Mouse (Mus musculus) cerebellum, adult 9-10 months (tissue): ENCODE measurements around the gene Gm48552.

Experiments used
- DNase-seq: peaks from one replicate; pipeline ENCODE4 v3.0.0; 2022

Gene Gm48552

GRCm38 (mm10) chr10:81421041-81421796 lies 32.4 kb downstream of the Gm48552 start:
- peak; percentile 45 for DNase-seq

- no peak for DNase-seq
These were observed 32.9 kb downstream of the Gm48552 start for GRCm38 (mm10) chr10:81421797-81422100.

GRCm38 (mm10) chr10:81422191-81422590 lies 33.4 kb downstream of the Gm48552 start:
- peak; percentile 63 for DNase-seq

GRCm38 (mm10) chr10:81422661-81423217 lies 33.9 kb downstream of the Gm48552 start:
- peak; percentile 42 for DNase-seq

DNA sequence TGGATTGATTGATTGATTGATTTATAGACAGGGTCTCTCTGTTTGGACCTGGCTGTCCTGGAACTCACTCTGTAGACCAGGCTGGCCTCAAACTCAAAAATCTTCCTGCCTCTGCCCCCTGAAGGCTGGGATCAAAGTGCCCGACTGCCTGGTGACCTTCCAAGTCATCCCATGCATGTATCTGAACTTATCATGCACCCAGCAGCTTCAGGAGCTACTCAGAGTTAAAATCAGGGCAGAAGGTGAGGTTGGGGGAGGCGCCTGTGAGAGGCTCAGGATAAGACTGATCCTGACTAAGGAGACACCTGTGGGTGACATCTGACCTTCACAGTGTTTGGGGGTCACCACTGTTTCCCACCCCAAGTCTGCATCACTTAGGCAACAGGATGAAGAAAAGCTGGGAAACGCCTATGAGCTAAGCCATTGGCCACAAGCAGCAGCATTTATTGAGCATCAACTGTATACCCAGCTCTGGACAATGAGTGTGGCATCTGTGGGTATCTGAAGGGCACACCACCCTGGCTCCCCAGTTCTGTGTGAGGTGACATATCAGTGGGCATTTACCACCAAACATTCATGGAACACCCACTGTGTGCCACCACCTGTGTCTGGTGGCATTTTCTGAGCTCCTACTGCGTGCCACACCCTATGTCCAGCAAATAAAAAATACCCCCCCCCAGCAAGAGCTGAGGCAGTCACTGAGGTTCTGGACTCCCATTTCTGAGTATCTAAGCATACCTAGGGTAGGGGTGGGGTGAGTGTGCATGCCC lies 34.9 kb downstream of the Gm48552 start:
- peak; percentile 70 for DNase-seq

- DNase-seq = peak; percentile 92
These were observed 35.6 kb downstream of the Gm48552 start for GRCm38 (mm10) chr10:81424246-81425051.

DNA sequence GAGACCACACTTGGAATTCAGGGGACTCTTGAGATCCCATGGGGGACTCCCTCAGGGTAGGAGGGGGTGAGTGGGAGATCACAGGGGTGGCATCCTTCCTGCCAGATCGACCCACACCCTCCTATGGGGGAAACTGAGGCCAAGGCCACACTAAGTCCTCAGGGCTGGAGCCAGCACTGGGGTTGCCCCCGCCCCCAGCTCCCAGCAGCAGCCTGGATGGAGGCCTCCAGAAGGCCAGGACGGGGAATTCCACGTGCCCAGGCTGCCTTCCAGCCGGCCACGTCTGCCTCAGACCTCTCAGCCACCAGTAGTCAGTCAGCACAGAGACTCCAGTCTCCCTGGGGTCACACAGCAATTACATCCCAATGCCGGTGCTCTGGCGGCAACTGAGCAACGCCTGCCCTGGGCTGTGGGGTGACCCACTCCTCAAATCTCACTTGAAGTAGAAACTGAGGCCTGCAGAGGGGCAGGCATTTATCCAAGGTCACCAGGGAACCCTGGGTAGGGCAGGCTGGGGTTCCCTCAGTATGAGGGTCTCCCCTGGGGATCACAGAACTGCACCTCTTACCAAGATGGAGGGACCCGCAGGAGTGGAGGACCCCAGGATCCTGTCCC lies 36.5 kb downstream of the Gm48552 start:
- peak; percentile 77 for DNase-seq

GRCm38 (mm10) chr10:81426081-81426671 lies 37.4 kb downstream of the Gm48552 start:
- peak; percentile 65 for DNase-seq

DNA sequence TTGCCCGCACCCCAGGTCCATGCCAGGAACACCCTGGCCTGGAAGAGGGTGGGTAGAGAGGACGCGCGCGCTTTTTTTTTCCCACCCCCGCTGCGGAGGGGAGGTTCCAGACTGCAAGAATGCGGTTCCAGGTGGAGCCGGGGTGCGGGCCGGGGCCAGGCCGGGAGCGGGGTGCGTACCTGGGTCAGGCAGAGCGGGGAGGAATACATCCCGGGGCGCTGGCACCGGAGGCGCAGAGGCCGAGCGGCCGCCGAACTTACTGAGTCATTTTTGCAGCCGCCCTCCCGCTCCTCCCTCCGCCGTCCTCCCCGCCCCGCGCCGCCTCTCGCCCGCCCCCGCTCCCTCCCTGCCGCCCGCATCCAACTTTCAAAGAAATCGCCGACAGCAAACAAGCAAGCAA lies 38.1 kb downstream of the Gm48552 start:
- DNase-seq = peak; percentile 77

- peak; percentile 61 for DNase-seq
These were observed 38.5 kb downstream of the Gm48552 start for GRCm38 (mm10) chr10:81427327-81427726.

GRCm38 (mm10) chr10:81427804-81428506 lies 39.1 kb downstream of the Gm48552 start:
- DNase-seq = peak; percentile 84

GRCm38 (mm10) chr10:81428507-81428870 lies 39.7 kb downstream of the Gm48552 start:
- DNase-seq = no peak

- peak; percentile 68 for DNase-seq
These were observed 40.3 kb downstream of the Gm48552 start for GRCm38 (mm10) chr10:81429092-81429491.

DNA sequence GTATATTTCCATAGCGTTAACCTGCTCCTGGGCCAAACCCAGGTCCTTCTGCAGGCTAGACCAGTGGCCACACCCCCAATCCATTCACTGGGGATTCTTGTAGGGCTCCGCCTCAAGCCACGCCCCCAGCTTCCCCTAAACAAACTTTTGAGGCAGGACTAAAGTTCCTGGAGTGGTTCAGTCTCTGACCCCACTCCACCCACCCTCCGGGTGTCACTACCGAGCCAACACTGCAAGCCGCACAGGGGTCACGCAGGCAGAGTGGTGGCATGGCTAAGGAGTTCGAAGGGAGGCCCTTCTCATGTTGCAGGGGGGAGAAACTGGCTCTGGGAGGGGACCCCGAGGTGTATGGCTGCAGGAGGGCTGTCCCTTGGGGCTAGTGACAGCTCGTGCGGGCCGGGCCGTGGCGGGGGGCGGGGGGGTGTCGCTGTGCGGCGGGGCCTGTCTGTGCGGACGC lies 40.8 kb downstream of the Gm48552 start:
- DNase-seq = peak; percentile 86

DNA sequence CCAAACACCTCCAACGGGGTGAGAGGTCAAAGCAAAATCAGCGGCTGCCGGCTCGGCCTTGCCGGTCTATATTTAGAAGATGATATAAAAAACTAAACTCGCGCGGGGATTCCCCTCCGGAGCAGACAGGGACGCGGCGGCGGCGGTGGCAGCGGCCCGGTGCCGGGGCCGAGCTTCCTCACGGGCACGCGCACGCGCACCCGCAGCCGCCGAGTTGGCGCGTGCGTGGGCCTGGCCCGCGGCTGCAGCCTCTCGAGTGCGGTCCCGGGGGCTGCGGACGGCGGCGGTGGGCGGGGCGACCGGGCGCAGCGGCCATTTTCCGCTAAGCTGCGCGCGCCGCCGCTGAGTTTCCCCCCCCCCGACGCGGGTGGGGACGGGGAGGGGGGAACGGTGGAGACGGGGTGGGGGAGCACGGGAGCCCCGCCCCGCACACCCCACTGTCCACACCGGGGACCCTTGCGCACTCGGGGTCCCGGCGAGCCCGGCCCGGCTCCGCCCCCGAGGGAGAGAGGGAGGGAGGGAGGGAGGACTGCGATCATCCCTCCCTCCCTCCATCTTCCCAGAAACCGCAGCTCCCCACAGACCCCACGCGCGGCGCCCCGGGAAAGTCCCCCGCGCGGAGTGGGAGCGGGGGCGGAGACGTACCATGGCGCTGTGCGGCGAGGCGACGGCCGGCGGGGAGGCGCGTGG lies 41.5 kb downstream of the Gm48552 start:
- peak; percentile 86 for DNase-seq

GRCm38 (mm10) chr10:81430831-81431525 lies 42.2 kb downstream of the Gm48552 start:
- peak; percentile 89 for DNase-seq

- DNase-seq = peak; percentile 83
These were observed 42.8 kb downstream of the Gm48552 start for GRCm38 (mm10) chr10:81431526-81432168.

GRCm38 (mm10) chr10:81432169-81432867 lies 43.5 kb downstream of the Gm48552 start:
- DNase-seq = no peak

GRCm38 (mm10) chr10:81432868-81433262 lies 44.1 kb downstream of the Gm48552 start:
- DNase-seq = peak; percentile 98
